Mouse (Mus musculus): ENCODE data around the gene Oosp1. TPM values are rescaled to one million over a fixed set of nuclear protein-coding genes. Genes with fewer than 3 reads are reported as not detected.

Gene Oosp1
- total and polyA plus RNA-seq, 2 experiments = not detected

DNA sequence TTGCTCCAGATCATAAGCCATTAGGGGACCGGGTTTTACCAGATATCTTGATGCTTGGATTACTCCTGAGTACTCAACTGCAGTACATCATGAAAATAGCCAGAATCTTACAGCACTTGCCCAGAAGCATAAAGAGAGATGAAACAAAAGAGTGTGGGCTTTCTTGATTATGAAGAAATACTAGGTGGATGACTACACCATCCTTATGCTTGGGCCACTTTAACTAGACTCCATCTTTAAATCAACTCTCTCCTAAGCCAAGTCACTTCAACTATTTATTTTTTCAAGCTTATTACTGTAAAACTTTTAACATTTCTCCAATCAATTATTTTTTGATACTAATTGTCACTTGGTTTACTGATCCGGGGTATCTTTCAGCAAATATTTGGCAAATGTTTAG, 32.9 kb upstream of the Oosp1 start:
- Histone ChIP-seq H3K36me3 (ENCODE audit: control insufficient read depth, insufficient read depth, low read length) (no peaks in the 10 kb centered on the region), H3K27me3 (ENCODE audit: control insufficient read depth, insufficient read depth, low read length) (no peaks in the 10 kb centered on the region), H3K9ac (ENCODE audit: low read depth, low read length) (no peak overlapping the region), H3K4me3 (ENCODE audit: insufficient read depth, low read depth, low read length) (no peak overlapping the region), H3K79me2 (ENCODE audit: control insufficient read depth, insufficient read depth, low read length) (no peaks in the 10 kb centered on the region), H3K4me1 (ENCODE audit: control insufficient read depth, insufficient read depth, low read length) (no peaks in the 10 kb centered on the region), H3K27ac (replicated peaks; ENCODE audit: insufficient read depth, low read depth, low read length) (no peak overlapping the region)
- 76% methylated on average over 2 of the region's 2 CpGs for WGBS
- TF ChIP-seq CTCF (IDR thresholded peaks at IDR 0.05; ENCODE audit: low read depth, low read length) (no peak), POLR2A (IDR thresholded peaks at IDR 0.05; ENCODE audit: extremely low read depth, insufficient read depth, low read length) (no peak)
- DNase-seq (ENCODE audit: extremely low read depth, low read depth, low spot score) = no peak

DNA sequence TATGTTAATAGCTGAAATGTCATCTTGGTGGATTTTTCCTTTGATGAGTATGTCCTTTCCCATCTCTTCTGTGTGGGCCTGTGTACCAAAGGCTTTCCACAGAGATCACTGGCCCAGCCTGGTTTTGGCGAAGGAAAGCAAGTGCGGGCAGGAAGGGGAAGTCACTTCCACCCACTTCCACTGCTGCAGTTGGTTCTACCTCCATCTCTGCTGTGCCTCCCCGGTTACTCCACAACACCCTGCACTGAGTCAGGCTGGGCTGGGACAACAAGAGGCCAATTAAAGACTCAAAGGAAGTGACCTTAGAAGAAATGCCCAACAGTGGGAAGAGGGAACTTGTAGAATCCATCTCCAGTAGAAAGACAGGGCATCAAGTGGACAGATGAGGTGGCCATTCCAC, 29.1 kb upstream of the Oosp1 start:
- Histone ChIP-seq H3K9ac (ENCODE audit: low read depth, low read length) (no peak overlapping the region), H3K27ac (replicated peaks; ENCODE audit: insufficient read depth, low read depth, low read length) (no peak overlapping the region), H3K79me2 (ENCODE audit: control insufficient read depth, insufficient read depth, low read length) (no peaks in the 10 kb centered on the region), H3K4me1 (ENCODE audit: control insufficient read depth, insufficient read depth, low read length) (no peaks in the 10 kb centered on the region), H3K4me3 (ENCODE audit: insufficient read depth, low read depth, low read length) (no peak overlapping the region), H3K27me3 (ENCODE audit: control insufficient read depth, insufficient read depth, low read length) (no peaks in the 10 kb centered on the region), H3K36me3 (ENCODE audit: control insufficient read depth, insufficient read depth, low read length) (no peaks in the 10 kb centered on the region)
- TF ChIP-seq CTCF (IDR thresholded peaks at IDR 0.05; ENCODE audit: low read depth, low read length) = no peak
- no peak for TF ChIP-seq POLR2A (IDR thresholded peaks at IDR 0.05; ENCODE audit: extremely low read depth, insufficient read depth, low read length)
- 84% methylated on average over 3 of the region's 3 CpGs for WGBS
- DNase-seq (ENCODE audit: extremely low read depth, low read depth, low spot score) = no peak

DNA sequence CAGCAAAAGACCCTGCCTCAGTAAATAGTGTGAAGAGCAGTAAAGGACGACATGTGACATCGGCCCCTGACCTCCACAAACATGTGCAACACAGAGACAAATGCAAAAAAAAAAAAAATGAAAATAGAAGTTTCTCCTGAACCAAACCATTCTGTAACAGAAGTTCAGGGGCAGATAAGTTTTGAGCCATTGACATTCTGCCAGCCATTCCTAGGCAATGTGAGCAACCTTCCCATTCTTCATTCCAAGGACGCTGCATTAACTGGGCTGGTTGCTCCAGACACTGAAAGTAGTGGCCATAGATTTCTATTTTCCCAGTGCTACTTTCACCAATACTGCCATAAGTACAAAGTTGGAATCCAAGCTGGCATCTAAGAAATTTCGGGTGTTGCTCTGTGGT, 21.5 kb upstream of the Oosp1 start:
- no peak for TF ChIP-seq CTCF (IDR thresholded peaks at IDR 0.05; ENCODE audit: low read depth, low read length)
- TF ChIP-seq POLR2A (IDR thresholded peaks at IDR 0.05; ENCODE audit: extremely low read depth, insufficient read depth, low read length) = no peak
- H3K4me1 ChIP-seq (ENCODE audit: control insufficient read depth, insufficient read depth, low read length) = no peaks in the 10 kb centered on the region
- H3K9ac ChIP-seq (ENCODE audit: low read depth, low read length) = no peak overlapping the region
- no peaks in the 10 kb centered on the region for H3K27me3 ChIP-seq (ENCODE audit: control insufficient read depth, insufficient read depth, low read length)
- H3K79me2 ChIP-seq (ENCODE audit: control insufficient read depth, insufficient read depth, low read length) = no peaks in the 10 kb centered on the region
- no peak for DNase-seq (ENCODE audit: extremely low read depth, low read depth, low spot score)
- no peak overlapping the region for H3K4me3 ChIP-seq (ENCODE audit: insufficient read depth, low read depth, low read length)
- no peak overlapping the region for H3K27ac ChIP-seq (replicated peaks; ENCODE audit: insufficient read depth, low read depth, low read length)
- WGBS = 65% methylated on average over 4 of the region's 4 CpGs
- no peaks in the 10 kb centered on the region for H3K36me3 ChIP-seq (ENCODE audit: control insufficient read depth, insufficient read depth, low read length)

DNA sequence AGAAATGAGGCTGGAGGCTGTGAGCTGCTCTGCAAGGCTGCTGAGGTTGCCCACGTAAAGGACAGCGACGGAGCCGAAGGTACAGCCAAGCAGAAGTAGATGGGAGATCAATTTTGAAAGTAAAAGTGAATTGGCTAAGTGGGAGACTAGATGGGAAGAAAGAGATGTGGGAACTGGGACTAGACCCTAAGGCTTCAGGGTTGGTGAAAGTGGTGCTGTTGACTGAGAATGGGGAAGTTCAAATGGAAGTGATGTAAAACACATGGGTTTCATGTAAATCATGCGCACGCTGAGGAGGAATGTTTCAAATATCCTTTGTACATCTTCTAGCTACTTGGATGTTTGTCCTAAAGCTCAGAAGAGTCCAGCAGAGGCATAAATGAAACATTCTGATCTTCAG, 7.4 kb upstream of the Oosp1 start:
- Histone ChIP-seq H3K4me1 (ENCODE audit: control insufficient read depth, insufficient read depth, low read length) (no peaks in the 10 kb centered on the region), H3K27me3 (ENCODE audit: control insufficient read depth, insufficient read depth, low read length) (no peaks in the 10 kb centered on the region), H3K79me2 (ENCODE audit: control insufficient read depth, insufficient read depth, low read length) (no peaks in the 10 kb centered on the region), H3K27ac (replicated peaks; ENCODE audit: insufficient read depth, low read depth, low read length) (no peak overlapping the region), H3K4me3 (ENCODE audit: insufficient read depth, low read depth, low read length) (no peak overlapping the region), H3K36me3 (ENCODE audit: control insufficient read depth, insufficient read depth, low read length) (no peaks in the 10 kb centered on the region), H3K9ac (ENCODE audit: low read depth, low read length) (no peak overlapping the region)
- 85% methylated on average over 6 of the region's 6 CpGs for WGBS
- TF ChIP-seq POLR2A (IDR thresholded peaks at IDR 0.05; ENCODE audit: extremely low read depth, insufficient read depth, low read length) (no peak), CTCF (IDR thresholded peaks at IDR 0.05; ENCODE audit: low read depth, low read length) (no peak)
- DNase-seq (ENCODE audit: extremely low read depth, low read depth, low spot score) = peak; percentile 30

DNA sequence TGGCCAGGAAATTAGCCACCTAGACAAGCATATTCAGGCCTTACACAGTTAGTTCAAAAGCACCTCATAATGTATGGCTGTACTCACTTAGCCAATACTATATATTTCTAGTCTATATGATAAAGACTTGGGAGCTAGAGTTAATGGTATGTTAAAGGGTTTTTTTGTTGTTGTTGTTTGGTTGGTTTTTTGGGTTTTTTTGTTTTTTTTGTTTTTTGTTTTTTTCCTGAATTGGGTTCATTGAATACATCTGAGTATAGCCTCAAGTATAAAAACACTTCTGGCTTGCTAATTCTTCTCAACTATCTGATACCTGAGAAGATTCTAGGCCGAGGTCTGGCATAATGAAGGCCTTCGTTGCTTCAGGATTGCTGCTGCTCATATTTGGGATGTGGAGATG, 5.8 kb upstream of the Oosp1 start, which contains the start of gene Oosp3:
Gene Oosp3, plus strand, starts transcription at position 301 of the 400 bp plus-strand sequence.
- no peak for DNase-seq (ENCODE audit: extremely low read depth, low read depth, low spot score)
- H3K4me3 ChIP-seq (ENCODE audit: insufficient read depth, low read depth, low read length) = no peak within 1 kb of the TSS
- H3K36me3 ChIP-seq (ENCODE audit: control insufficient read depth, insufficient read depth, low read length) = no peaks in the 10 kb centered on the region
- TF ChIP-seq POLR2A (IDR thresholded peaks at IDR 0.05; ENCODE audit: extremely low read depth, insufficient read depth, low read length) (no peak), CTCF (IDR thresholded peaks at IDR 0.05; ENCODE audit: low read depth, low read length) (no peak)
- 80% methylated on average over 2 of the region's 2 CpGs for WGBS
- H3K79me2 ChIP-seq (ENCODE audit: control insufficient read depth, insufficient read depth, low read length) = no peaks in the 10 kb centered on the region
- H3K4me1 ChIP-seq (ENCODE audit: control insufficient read depth, insufficient read depth, low read length) = no peaks in the 10 kb centered on the region
- H3K27ac ChIP-seq (replicated peaks; ENCODE audit: insufficient read depth, low read depth, low read length) = no peak within 1 kb of the TSS
- no peak within 1 kb of the TSS for H3K9ac ChIP-seq (ENCODE audit: low read depth, low read length)
- H3K27me3 ChIP-seq (ENCODE audit: control insufficient read depth, insufficient read depth, low read length) = no peaks in the 10 kb centered on the region

DNA sequence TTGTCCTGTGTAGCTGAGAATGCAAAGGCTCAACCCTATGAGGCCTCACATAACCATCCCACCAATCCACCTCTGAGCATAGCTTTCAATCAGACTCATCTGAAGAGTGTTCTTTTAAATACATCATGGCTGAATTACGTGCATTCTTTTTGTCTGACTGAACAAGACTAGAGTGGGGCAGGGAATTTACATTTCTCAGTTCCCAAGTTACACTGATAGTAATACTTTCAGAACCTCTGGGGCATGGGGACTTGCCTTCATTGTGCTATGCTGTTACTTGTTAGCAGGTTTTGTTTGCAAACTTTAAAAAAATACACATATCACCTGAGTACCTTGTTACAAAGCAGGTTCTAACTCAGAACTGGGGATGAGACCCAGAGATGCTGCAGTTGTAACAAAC, 504 bp upstream of the Oosp1 start:
- H3K27me3 ChIP-seq (ENCODE audit: control insufficient read depth, insufficient read depth, low read length) = no peaks in the 10 kb centered on the region
- no peak overlapping the region for H3K27ac ChIP-seq (replicated peaks; ENCODE audit: insufficient read depth, low read depth, low read length)
- H3K9ac ChIP-seq (ENCODE audit: low read depth, low read length) = no peak overlapping the region
- no peak overlapping the region for H3K4me3 ChIP-seq (ENCODE audit: insufficient read depth, low read depth, low read length)
- no peaks in the 10 kb centered on the region for H3K79me2 ChIP-seq (ENCODE audit: control insufficient read depth, insufficient read depth, low read length)
- H3K36me3 ChIP-seq (ENCODE audit: control insufficient read depth, insufficient read depth, low read length) = no peaks in the 10 kb centered on the region
- no peak for TF ChIP-seq POLR2A (IDR thresholded peaks at IDR 0.05; ENCODE audit: extremely low read depth, insufficient read depth, low read length)
- no peak for TF ChIP-seq CTCF (IDR thresholded peaks at IDR 0.05; ENCODE audit: low read depth, low read length)
- no peak for DNase-seq (ENCODE audit: extremely low read depth, low read depth, low spot score)
- H3K4me1 ChIP-seq (ENCODE audit: control insufficient read depth, insufficient read depth, low read length) = no peaks in the 10 kb centered on the region
- WGBS = 47% methylated on average over 1 of the region's 1 CpGs

All from liver, adult 2 months (tissue).